Mouse (Mus musculus): ENCODE data around the gene Oat.

Gene Oat

GRCm38 (mm10) chr7:132593762-132594161, 17.6 kb upstream of the Oat start:
- DNase-seq (ENCODE audit: low spot score): no peak

- DNase-seq (ENCODE audit: low spot score): no peak
Measured at GRCm38 (mm10) chr7:132589610-132590009, 13.4 kb upstream of the Oat start.

- DNase-seq (ENCODE audit: low spot score): no peak
Measured at GRCm38 (mm10) chr7:132587167-132587566, 11.0 kb upstream of the Oat start.

GRCm38 (mm10) chr7:132585695-132586491, 9.7 kb upstream of the Oat start:
- DNase-seq (ENCODE audit: low spot score): no peak

GRCm38 (mm10) chr7:132581441-132581840, 5.2 kb upstream of the Oat start:
- DNase-seq (ENCODE audit: low spot score): no peak

GRCm38 (mm10) chr7:132580511-132580910, 4.3 kb upstream of the Oat start:
- no peak for DNase-seq (ENCODE audit: low spot score)

GRCm38 (mm10) chr7:132576891-132577290, 693 bp upstream of the Oat start:
- DNase-seq (ENCODE audit: low spot score): no peak

GRCm38 (mm10) chr7:132575623-132576022, 575 bp downstream of the Oat start:
- peak; percentile 67 for DNase-seq (ENCODE audit: low spot score)

GRCm38 (mm10) chr7:132574646-132575045, 1.6 kb downstream of the Oat start:
- no peak for DNase-seq (ENCODE audit: low spot score)

GRCm38 (mm10) chr7:132573205-132573604, 3.0 kb downstream of the Oat start:
- DNase-seq (ENCODE audit: low spot score): no peak

GRCm38 (mm10) chr7:132572738-132573137, 3.5 kb downstream of the Oat start:
- no peak for DNase-seq (ENCODE audit: low spot score)

- DNase-seq (ENCODE audit: low spot score): no peak
Measured at GRCm38 (mm10) chr7:132571481-132571880, 4.7 kb downstream of the Oat start.

GRCm38 (mm10) chr7:132570071-132570470, 6.1 kb downstream of the Oat start:
- DNase-seq (ENCODE audit: low spot score): no peak

- DNase-seq (ENCODE audit: low spot score): no peak
Measured at GRCm38 (mm10) chr7:132568817-132569216, 7.4 kb downstream of the Oat start.

- DNase-seq (ENCODE audit: low spot score): no peak
Measured at GRCm38 (mm10) chr7:132565831-132566230, 10.4 kb downstream of the Oat start.

GRCm38 (mm10) chr7:132559138-132559766, 16.9 kb downstream of the Oat start:
- DNase-seq (ENCODE audit: low spot score): no peak

- DNase-seq (ENCODE audit: low spot score): no peak
Measured at GRCm38 (mm10) chr7:132558141-132558736, 18.0 kb downstream of the Oat start.

GRCm38 (mm10) chr7:132556575-132556974, 19.6 kb downstream of the Oat start:
- no peak for DNase-seq (ENCODE audit: low spot score)

GRCm38 (mm10) chr7:132555911-132556310, 20.3 kb downstream of the Oat start:
- no peak for DNase-seq (ENCODE audit: low spot score)

- DNase-seq (ENCODE audit: low spot score): no peak
Measured at GRCm38 (mm10) chr7:132554091-132554490, 22.1 kb downstream of the Oat start.

- DNase-seq (ENCODE audit: low spot score): peak; percentile 95
Measured at GRCm38 (mm10) chr7:132551351-132552126, 24.7 kb downstream of the Oat start.

GRCm38 (mm10) chr7:132547126-132547525, 29.1 kb downstream of the Oat start:
- no peak for DNase-seq (ENCODE audit: low spot score)
